Mouse (Mus musculus) ES-E14 (cell line): ENCODE measurements around the gene Tnrc6c.

Experiments used
- CHD2 ChIP-seq: IDR thresholded peaks from 2 replicates; pipeline ENCODE4 v1.6.1; 2014; ENCODE audit warnings: mild to moderate bottlenecking, low read depth, low read length, inconsistent platforms
- HCFC1 ChIP-seq: IDR thresholded peaks from 2 replicates; pipeline ENCODE4 v1.6.1; 2012; ENCODE audit warnings: low read length, inconsistent platforms, borderline replicate concordance; ENCODE audit not compliant: insufficient read depth
- MAFK ChIP-seq: IDR thresholded peaks from 2 replicates; pipeline ENCODE4 v1.6.1; 2014; ENCODE audit warnings: mild to moderate bottlenecking, low read depth, low read length, inconsistent platforms; ENCODE audit not compliant: insufficient read depth
- ZC3H11A ChIP-seq: IDR thresholded peaks from 2 replicates; pipeline ENCODE4 v1.6.1; 2012; ENCODE audit warnings: low read depth, mild to moderate bottlenecking, inconsistent platforms, low read length, borderline replicate concordance
- ZNF384 ChIP-seq: IDR thresholded peaks from 2 replicates; pipeline ENCODE4 v1.6.1; 2012; ENCODE audit warnings: low read depth, low read length, inconsistent platforms

GRCm38 (mm10) chr11:117770407-117770806 is 116.3 kb downstream of the Tnrc6c start:
- TF ChIP-seq ZC3H11A: no peak
- TF ChIP-seq CHD2: no peak
- TF ChIP-seq HCFC1: no peak
- TF ChIP-seq MAFK: no peak
- TF ChIP-seq ZNF384: no peak
